In the genomic region with DNA sequence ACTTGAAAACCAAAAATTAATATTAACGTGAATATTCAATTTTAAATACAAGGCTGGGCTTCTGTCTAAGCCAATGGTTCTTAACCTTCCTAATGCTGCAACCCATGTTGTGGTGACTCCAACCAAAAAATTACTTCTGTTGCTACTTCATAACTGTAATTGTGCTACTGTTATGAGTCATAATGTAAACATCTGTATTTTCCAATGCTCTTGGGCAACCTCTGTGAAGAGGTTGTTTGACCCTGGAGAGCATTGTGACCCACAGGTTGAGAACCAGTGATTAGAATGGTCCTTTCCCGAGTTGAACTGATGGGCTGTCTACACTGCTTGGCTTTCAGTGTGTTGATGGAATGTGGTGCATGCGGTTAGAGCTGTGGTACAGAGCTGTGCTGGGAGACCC, we compare ENCODE assay signal across 1 mouse cellular context.
TF ChIP-seq lines count a peak whose summit lies in the region.

No protein-coding gene starts in this region.

TF ChIP-seq in C2C12, 6 proteins besides CTCF, POLR2A, EP300 and RAD21:
- TF ChIP-seq MYOD1 (IDR thresholded peaks at IDR 0.05; ENCODE audit: control insufficient read depth, insufficient read length, low read depth) (no peak), CEBPB (IDR thresholded peaks at IDR 0.05; ENCODE audit: low read depth) (peak; percentile 85)
